Mouse (Mus musculus) Muller cell, postnatal 12 days (primary cell): ENCODE measurements around the gene Fndc3b.
"Not testable (repeated sequence)": the region's sequence is repeated elsewhere in the genome, so short reads cannot be mapped to it uniquely, and the experiment has no call there.

ENCODE experiments used
- DNase-seq: peaks from one replicate; pipeline ENCODE4 v3.0.0-alpha.2; 2015; ENCODE audit errors: inconsistent ontology term

The Fndc3b gene

GRCm38 (mm10) chr3:27503279-27504038, 207.6 kb downstream of the Fndc3b start:
- no peak for DNase-seq

DNA sequence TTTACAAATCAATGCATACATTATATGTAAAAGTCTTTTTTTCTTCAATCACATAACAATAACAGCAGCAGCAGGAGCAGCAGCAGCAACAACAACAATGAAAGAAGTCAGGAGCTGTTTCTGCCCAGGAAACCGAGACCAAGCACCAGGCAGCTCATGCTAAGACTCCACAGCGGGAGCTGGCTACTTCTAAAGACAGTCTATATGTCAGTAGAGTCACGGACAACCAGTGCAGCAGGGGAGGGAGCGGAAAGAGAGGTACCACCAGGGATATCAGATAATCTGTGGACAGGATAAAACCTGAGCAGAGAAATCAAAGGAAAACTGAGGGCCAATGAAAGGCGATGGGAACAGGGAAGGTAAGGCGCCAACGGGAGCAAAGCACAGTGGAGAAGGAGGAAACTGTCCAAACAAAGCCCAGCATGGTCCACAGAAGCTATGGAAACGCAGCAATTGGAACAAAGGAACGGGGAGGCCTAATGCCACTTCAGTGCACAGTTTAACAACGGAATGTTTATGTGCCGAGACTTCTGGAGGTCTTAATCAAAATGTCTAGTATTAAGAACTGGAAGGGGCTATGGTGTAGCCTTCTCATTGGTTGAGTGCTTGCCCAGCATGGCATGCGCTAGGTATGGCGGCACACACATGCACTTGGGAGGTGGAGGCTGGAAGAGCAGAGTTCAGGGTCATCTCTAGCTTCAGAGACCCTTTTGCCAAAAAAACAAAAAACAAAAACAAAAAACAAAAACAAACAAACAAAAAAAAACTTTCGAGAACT, 215.6 kb downstream of the Fndc3b start:
- DNase-seq = no peak

- no peak for DNase-seq
Observed at GRCm38 (mm10) chr3:27494698-27495097, 216.4 kb downstream of the Fndc3b start.

GRCm38 (mm10) chr3:27494066-27494465, 217.0 kb downstream of the Fndc3b start:
- no peak for DNase-seq

DNA sequence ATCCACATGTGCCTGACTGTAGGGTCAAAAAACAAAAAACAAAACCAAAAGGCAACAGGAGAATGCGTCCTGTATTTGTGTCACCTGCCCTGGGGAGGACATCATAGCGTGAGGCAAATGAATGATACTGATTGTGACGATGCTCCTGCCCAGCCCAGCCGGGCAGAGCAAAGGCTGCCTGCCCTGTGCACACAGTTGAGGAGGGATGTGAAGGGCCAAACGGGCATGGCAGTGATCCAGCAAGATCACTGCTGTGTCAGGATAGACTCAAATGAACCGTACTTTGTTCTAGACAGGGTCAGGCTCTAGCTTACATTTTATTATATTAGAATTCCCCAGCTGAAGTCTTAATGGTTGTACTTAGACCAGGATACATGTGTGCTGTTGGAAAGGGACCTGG, 219.3 kb downstream of the Fndc3b start:
- DNase-seq = no peak

DNA sequence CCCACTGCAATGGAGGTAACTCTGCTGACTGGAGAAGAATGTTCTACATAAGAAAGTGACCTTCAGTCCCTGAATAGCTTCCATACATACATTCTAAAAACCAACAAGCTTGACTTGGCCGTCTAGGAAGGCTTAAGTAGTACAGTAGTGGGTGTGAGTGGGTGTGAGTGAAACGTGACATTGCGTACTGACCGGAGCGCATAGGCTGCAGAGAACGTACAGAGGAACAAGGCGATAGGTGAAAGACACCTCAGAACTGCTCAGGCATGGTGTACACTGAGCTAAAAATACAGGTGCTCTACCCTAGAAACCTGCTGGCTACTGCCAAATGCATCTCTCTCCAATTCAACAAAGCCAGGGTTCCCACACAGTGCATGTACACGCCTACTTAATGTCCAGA, 219.7 kb downstream of the Fndc3b start:
- DNase-seq = no peak

DNA sequence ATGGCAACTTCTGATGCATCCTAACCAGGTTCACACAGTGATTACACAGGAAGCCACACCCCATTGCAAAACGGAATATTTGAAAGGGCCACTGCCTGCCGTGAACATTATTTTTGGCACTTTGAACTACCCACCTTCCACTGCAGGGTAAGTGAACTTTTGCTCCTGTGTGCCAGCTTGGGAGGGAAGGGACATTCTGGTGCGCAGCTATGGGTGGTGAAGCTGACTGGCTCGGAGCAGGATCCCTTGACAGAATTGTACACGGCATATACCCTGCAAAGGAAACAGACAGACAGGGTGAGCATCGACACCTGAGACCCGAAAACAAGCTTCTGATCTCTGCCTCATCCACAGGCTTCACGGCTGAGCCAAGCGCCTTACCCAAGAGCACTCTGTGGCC, 220.2 kb downstream of the Fndc3b start:
- DNase-seq = no peak

GRCm38 (mm10) chr3:27489550-27489949, 221.6 kb downstream of the Fndc3b start:
- DNase-seq = no peak

DNA sequence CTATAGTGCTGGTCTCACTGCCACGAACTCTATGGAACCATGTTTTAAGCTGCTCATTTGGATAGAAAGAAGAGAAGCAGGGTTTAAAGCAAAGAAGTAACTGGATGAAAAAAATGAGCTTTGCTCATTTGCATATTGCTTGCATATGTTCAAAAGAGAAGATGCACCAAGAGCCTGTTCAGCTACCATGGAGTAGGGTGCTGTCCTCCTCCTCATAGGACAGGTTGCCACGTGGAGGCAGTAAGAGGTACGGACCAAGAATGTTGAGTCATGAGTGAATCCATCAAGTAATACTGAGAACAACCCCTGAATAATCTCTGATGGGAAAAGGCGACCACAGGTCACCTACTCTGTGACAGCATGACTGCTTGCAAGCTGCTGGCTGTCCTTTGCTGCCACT, 226.0 kb downstream of the Fndc3b start:
- no peak for DNase-seq

GRCm38 (mm10) chr3:27484698-27485097, 226.4 kb downstream of the Fndc3b start:
- no peak for DNase-seq

- DNase-seq = no peak
Observed at GRCm38 (mm10) chr3:27483762-27484161, 227.3 kb downstream of the Fndc3b start.

DNA sequence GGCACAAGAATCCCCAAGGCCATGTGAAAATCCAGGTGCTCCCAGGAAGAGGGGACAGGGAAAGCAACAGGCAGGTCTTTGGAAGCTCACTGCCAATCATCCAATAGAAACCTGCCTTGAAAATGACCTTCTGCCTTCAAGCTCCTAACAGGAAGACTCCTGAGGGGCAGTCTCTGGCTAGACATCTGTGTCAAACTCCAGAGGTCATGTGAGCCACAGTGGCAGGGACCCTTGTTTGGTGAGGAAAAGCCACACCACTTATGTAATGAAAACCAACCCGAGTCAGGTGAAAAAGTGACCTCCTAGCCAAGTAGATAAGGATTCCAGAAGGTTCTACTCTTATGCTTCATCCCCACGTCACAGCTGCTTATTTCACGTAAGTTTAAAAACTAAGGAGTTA, 227.8 kb downstream of the Fndc3b start:
- no peak for DNase-seq

- DNase-seq = no peak
Observed at GRCm38 (mm10) chr3:27481738-27482137, 229.4 kb downstream of the Fndc3b start.

- no peak for DNase-seq
Observed at GRCm38 (mm10) chr3:27479378-27479777, 231.7 kb downstream of the Fndc3b start.

- peak; percentile 81 for DNase-seq
Observed at GRCm38 (mm10) chr3:27478563-27479156, 232.4 kb downstream of the Fndc3b start.

- DNase-seq = not testable (repeated sequence)
Observed at GRCm38 (mm10) chr3:27477749-27478148, 233.4 kb downstream of the Fndc3b start.

DNA sequence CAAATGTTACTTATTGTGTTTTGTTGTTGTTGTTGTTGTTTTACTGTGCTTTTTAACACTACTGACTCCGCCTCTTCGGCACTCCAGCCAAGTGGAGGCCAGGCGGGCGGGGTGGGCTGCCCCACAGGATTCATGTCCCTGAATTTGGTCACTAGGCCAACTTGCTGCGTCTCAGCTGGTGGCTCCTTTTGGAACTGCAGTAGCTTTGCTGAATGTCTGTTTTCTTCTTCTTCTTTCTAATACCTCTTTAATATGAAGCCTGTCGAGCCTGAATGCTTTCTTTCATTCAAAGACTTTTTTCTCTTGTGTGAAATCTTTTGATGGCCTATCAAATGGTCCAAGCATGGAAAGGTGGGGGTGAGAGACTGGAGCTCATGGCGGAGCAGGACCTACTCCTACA, 235.2 kb downstream of the Fndc3b start:
- no peak for DNase-seq

- peak; percentile 59 for DNase-seq
Observed at GRCm38 (mm10) chr3:27473801-27474599, 237.1 kb downstream of the Fndc3b start.

DNA sequence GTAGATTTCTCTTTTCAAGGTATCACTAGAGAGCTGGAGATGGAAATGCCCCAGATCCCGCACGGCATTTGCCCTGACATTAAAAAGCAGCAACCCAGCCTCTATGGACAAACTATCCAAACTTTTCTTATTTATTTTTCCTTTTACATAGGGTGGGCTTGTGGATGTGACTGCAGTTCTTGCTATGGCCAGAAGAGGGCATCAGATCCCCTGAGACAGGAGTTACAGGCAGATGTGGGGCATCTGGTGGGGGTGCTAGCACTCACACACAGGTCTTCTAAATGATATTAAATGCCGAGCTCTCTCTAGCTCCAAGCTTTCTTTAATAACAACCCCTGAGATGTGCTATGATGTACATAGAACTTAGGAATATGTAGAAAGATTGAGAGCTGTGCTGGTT, 238.3 kb downstream of the Fndc3b start:
- DNase-seq = no peak

DNA sequence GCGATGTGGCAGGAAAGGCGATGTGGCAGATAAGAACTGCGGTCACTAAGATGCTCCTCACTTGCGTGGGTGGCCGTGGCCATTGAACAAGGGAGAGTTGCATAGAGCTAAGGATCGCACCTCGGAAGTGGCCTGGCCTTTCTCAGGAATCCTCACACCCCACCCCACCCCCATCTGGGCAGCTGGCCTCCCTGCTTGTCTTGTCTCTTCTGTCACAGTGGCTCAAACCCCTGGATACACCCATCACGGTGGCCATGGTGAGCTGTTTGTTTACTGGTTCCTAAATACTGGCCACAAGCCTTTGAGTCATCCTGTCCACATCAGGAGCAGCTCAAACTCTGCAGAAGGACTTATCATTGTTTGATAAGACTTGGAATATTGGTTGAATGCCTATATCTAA, 240.3 kb downstream of the Fndc3b start:
- DNase-seq = no peak

- DNase-seq = no peak
Observed at GRCm38 (mm10) chr3:27469971-27470370, 241.1 kb downstream of the Fndc3b start.

GRCm38 (mm10) chr3:27467505-27468020, 243.5 kb downstream of the Fndc3b start:
- no peak for DNase-seq
